9 mouse cellular contexts compared by ENCODE assay signal in genomic region chr10:87860181-87861103, GRCm38 (mm10). TPM values are rescaled to one million over a fixed set of nuclear protein-coding genes. Genes with fewer than 3 reads are reported as not detected.
DNase-seq lines count a peak whose midpoint lies in the region; ATAC-seq and TF ChIP-seq lines count a peak whose summit lies in the region.
"Had no signal": no experiment of that assay in that cellular context is flagged by ENCODE, and none has a peak within 500 bp of the region (broad histone marks: within the 10 kb centered on the region; RNA-seq: fewer than 3 reads in every experiment).

No protein-coding gene starts in this region.

- H3K4me3 ChIP-seq in left cerebral cortex, adult 2 months: peak overlapping the region; percentile 44
- peak overlapping the region; percentile 63 for H3K4me3 ChIP-seq in heart, embryonic 10.5 days
- H3K4me3 ChIP-seq in stomach, postnatal 0 days (ENCODE audit: low read depth, low read length): peak overlapping the region; percentile 57

- 0 out of 2 replicates have a peak, but pooled peaks have one; percentile 28 for ATAC-seq in stomach, postnatal 0 days (ENCODE audit: low FRiP score, low TSS enrichment)

- peaks cover 44% of the 10 kb centered on the region for H3K4me1 ChIP-seq in heart, embryonic 10.5 days
- H3K4me1 ChIP-seq in stomach, postnatal 0 days (replicated peaks; ENCODE audit: control insufficient read depth, insufficient read depth): no peaks in the 10 kb centered on the region

- no peak for DNase-seq in left cerebral cortex, adult 2 months (ENCODE audit: extremely low spot score in 1 of 2, low spot score in 2 of 2)
- no peak for DNase-seq in left cerebral cortex, adult 8-10 months (ENCODE audit: low spot score in 2 of 2)
- DNase-seq in embryo, embryonic 11 days: peak; percentile 80
- no peak for DNase-seq in heart, embryonic 10.5 days (ENCODE audit: low spot score)
- DNase-seq in kidney, adult 9 months: peak; percentile 31
- peak; percentile 35 to 47 for DNase-seq in lung, postnatal 4 days
- peak; percentile 32 for DNase-seq in stomach, postnatal 0 days (ENCODE audit: low spot score)
- DNase-seq in MN1 (ENCODE audit: low spot score): no peak

- H3K27ac ChIP-seq in left cerebral cortex, adult 2 months: no peak overlapping the region
- H3K27ac ChIP-seq in heart, embryonic 10.5 days: peak overlapping the region; percentile 79
- peak overlapping the region; percentile 90 for H3K27ac ChIP-seq in stomach, postnatal 0 days (replicated peaks)

- peak overlapping the region; percentile 70 for H3K4me2 ChIP-seq in stomach, postnatal 0 days (replicated peaks; ENCODE audit: low read depth)

- H3K9ac ChIP-seq in stomach, postnatal 0 days (ENCODE audit: low read length): peak overlapping the region; percentile 68

- no peaks in the 10 kb centered on the region for H3K9me3 ChIP-seq in heart, embryonic 10.5 days
- no peaks in the 10 kb centered on the region for H3K9me3 ChIP-seq in stomach, postnatal 0 days (ENCODE audit: control insufficient read depth, low read length)

- intact Hi-C loops in left cerebral cortex, adult 2 months (cut with DNase I): loop anchor here (5.0 kb wide), 1 partner anchor 112 kb away; no protein-coding TSS in a partner anchor

- 7% methylated on average over 30 of the region's 30 CpGs for WGBS in heart, embryonic 10.5 days
- WGBS in stomach, postnatal 0 days: 3% methylated on average over 30 of the region's 30 CpGs

- TF ChIP-seq EP300 in stomach, postnatal 0 days (optimal IDR thresholded peaks at IDR 0.05): no peak

- H3K27me3 ChIP-seq in heart, embryonic 10.5 days (ENCODE audit: insufficient read depth, poor library complexity, severe bottlenecking): no peaks in the 10 kb centered on the region
- H3K27me3 ChIP-seq in stomach, postnatal 0 days (ENCODE audit: control insufficient read depth, insufficient read depth, low read length): no peaks in the 10 kb centered on the region

- no peak for TF ChIP-seq CTCF in left cerebral cortex, adult 2 months (IDR thresholded peaks at IDR 0.05)
- TF ChIP-seq CTCF in stomach, postnatal 0 days (IDR thresholded peaks at IDR 0.05; ENCODE audit: low read depth): no peak

- H3K36me3 ChIP-seq in heart, embryonic 10.5 days: no peaks in the 10 kb centered on the region
- 0 out of 2 replicates have a peak, but pooled peaks cover 2% of the 10 kb centered on the region for H3K36me3 ChIP-seq in stomach, postnatal 0 days (ENCODE audit: control insufficient read depth, insufficient read depth, low read length)

RNA-seq across cellular contexts. Expression of gene Igf1, which starts 2.4 kb away (rescaled TPM):
- 1 to 10 TPM; 7.3 to 8.5 TPM for total RNA-seq in left cerebral cortex, adult 2 months (2021)
- total RNA-seq in left cerebral cortex, adult 8-10 months (2022): 10 to 100 TPM in 2 of 4 experiments, 1 to 10 TPM in 2; 6.7 to 14.7 (median 10.1) TPM
- polyA plus RNA-seq in heart, embryonic 10.5 days (2016; fragmentation: Nextera tagmentation; extraction: Ambion mirVana): 22.8 and 24.1 TPM in 2 replicates
- 38.1 and 42.5 TPM in 2 replicates for polyA plus RNA-seq in stomach, postnatal 0 days (2015; fragmentation: Nextera tagmentation; extraction: Ambion mirVana)
- total RNA-seq: CH12.LX had no signal

Comparison
In these comparisons a context has a peak if more than half of its experiments do, and no peak if none do; other contexts are left out.
1. DNase-seq: peak in embryo, embryonic 11 days (single experiment), kidney, adult 9 months (single experiment), lung, postnatal 4 days (2 of 2) and stomach, postnatal 0 days (single experiment); none in left cerebral cortex, adult 2 months (0 of 2), left cerebral cortex, adult 8-10 months (0 of 2), heart, embryonic 10.5 days (single experiment) and MN1 (single experiment).
2. Peak in every context shown above with its lines, with median percentiles within 50 percentile points of each other: H3K4me3 ChIP-seq.